Mouse (Mus musculus): ENCODE measurements around the gene Cdca3. TPM values are rescaled to one million over a fixed set of nuclear protein-coding genes. Genes with fewer than 3 reads are reported as not detected.

Gene Cdca3
- 2.5 TPM for polyA plus RNA-seq (2017; shearing (Covaris generic))

GRCm38 (mm10) chr6:124828868-124829798, at the start of gene Cdca3, which contains the start of gene Usp5:
TSS of gene Cdca3 (plus strand) at chr6:124829547.
TSS of gene Usp5 (minus strand) at chr6:124829484.

GRCm38 (mm10) chr6:124808358-124809012, 20.9 kb upstream of the Cdca3 start, which contains the start of gene Spsb2:
TSS of gene Spsb2 (plus strand) at chr6:124808661.

GRCm38 (mm10) chr6:124813933-124814332, 15.4 kb upstream of the Cdca3 start, which contains the start of gene Tpi1:
TSS of gene Tpi1 (minus strand) at chr6:124814296.

GRCm38 (mm10) chr6:124840241-124841167, 11.2 kb downstream of the Cdca3 start, which contains the start of gene Gnb3:
TSS of gene Gnb3 (minus strand) at chr6:124840275.

DNA sequence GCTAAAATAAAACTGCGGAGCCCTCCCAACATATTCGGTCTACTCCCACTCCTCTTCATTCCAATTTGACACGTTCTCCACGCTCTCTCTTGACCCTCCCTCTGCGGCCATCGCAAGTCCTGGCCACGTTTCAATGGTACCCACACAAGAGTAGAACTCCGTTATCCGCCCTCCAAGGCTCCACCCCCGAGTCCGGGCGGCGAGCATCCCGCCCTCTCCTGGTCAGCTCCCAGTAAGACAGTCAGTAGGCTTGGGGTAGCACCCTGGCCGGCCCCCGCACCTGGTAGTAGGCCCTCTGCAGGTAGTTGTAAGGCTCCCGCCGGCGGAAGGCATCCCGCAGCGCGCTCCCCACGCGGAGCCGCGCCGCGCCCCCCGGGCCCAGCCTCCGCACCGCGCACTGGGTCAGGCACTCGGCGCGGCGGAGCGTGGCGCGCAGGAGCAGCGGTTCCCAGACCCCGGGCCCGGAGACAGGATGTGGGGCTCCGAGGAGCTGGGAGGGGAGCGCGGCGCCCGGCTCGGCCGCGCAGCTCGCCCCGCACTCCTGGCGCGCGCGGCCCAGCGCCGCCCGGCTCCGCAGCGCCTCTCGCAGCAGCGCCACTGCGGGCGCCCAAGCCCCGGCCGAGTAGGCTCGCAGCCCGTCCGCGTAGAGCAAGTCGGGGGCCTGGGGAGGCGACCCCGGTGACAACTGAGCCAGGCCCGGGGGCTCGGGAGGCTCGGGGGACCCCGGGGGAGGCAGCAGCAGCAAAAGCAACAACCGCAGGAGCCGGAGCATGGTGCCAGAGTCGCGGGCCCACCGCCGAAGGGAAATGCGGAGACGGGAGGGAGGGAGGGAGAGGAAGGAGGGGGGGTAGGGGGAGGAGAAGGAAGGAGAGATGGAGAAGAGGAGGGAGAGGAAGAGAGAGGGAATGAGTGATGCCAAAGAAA, 27.8 kb downstream of the Cdca3 start, which contains the start of gene P3h3:
P3h3 (minus strand) TSS at position 837 of the 924 bp plus-strand sequence.

GRCm38 (mm10) chr6:124863658-124864298, 34.4 kb downstream of the Cdca3 start, which contains the start of gene Gpr162:
TSS of gene Gpr162 (minus strand) at chr6:124863983.

Other genes with a start within 250 kb of the Cdca3 start
- gene C1s2, start 193.5 kb upstream of the Cdca3 start, polyA plus RNA-seq (2017; shearing (Covaris generic)) = not detected
- 27.3 TPM for gene Lpcat3, start 166.5 kb upstream of the Cdca3 start, polyA plus RNA-seq (2017; shearing (Covaris generic))
- gene Emg1, start 117.4 kb upstream of the Cdca3 start, polyA plus RNA-seq (2017; shearing (Covaris generic)) = 299 TPM
- gene Phb2, start 117.2 kb upstream of the Cdca3 start, polyA plus RNA-seq (2017; shearing (Covaris generic)) = 137 TPM
- 230 TPM for gene Ptpn6, start 90.8 kb upstream of the Cdca3 start, polyA plus RNA-seq (2017; shearing (Covaris generic))
- gene Grcc10, start 88.2 kb upstream of the Cdca3 start, polyA plus RNA-seq (2017; shearing (Covaris generic)) = 313 TPM
- gene Gm45234, start 73.5 kb upstream of the Cdca3 start, polyA plus RNA-seq (2017; shearing (Covaris generic)) = 0.44 TPM
- gene Atn1, start 73.0 kb upstream of the Cdca3 start, polyA plus RNA-seq (2017; shearing (Covaris generic)) = 21.5 TPM
- 4.5 TPM for gene Eno2, start 59.9 kb upstream of the Cdca3 start, polyA plus RNA-seq (2017; shearing (Covaris generic))
- gene Lrrc23, start 49.8 kb upstream of the Cdca3 start, polyA plus RNA-seq (2017; shearing (Covaris generic)) = 3.9 TPM
- 3.3 TPM for gene Spsb2, start 20.9 kb upstream of the Cdca3 start, polyA plus RNA-seq (2017; shearing (Covaris generic))
- gene Tpi1, start 15.3 kb upstream of the Cdca3 start, polyA plus RNA-seq (2017; shearing (Covaris generic)) = 109 TPM
- gene Usp5, start 63 bp upstream of the Cdca3 start, polyA plus RNA-seq (2017; shearing (Covaris generic)) = 69.3 TPM
- gene Gnb3, start 10.7 kb downstream of the Cdca3 start, polyA plus RNA-seq (2017; shearing (Covaris generic)) = not detected
- gene P3h3, start 28.2 kb downstream of the Cdca3 start, polyA plus RNA-seq (2017; shearing (Covaris generic)) = not detected
- gene Gpr162, start 34.4 kb downstream of the Cdca3 start, polyA plus RNA-seq (2017; shearing (Covaris generic)) = not detected
- 653 TPM for gene Cd4, start 58.7 kb downstream of the Cdca3 start, polyA plus RNA-seq (2017; shearing (Covaris generic))
- gene Lag3, start 82.2 kb downstream of the Cdca3 start, polyA plus RNA-seq (2017; shearing (Covaris generic)) = 0.87 TPM
- 4.7 TPM for gene Ptms, start 90.6 kb downstream of the Cdca3 start, polyA plus RNA-seq (2017; shearing (Covaris generic))
- 116 TPM for gene Mlf2, start 101.8 kb downstream of the Cdca3 start, polyA plus RNA-seq (2017; shearing (Covaris generic))
- 39.3 TPM for gene Cops7a, start 136.0 kb downstream of the Cdca3 start, polyA plus RNA-seq (2017; shearing (Covaris generic))
- 0.96 TPM for gene Pianp, start 167.1 kb downstream of the Cdca3 start, polyA plus RNA-seq (2017; shearing (Covaris generic))
- gene Zfp384, start 179.6 kb downstream of the Cdca3 start, polyA plus RNA-seq (2017; shearing (Covaris generic)) = 60.2 TPM
- gene Ing4, start 210.2 kb downstream of the Cdca3 start, polyA plus RNA-seq (2017; shearing (Covaris generic)) = 54.7 TPM
- gene Acrbp, start 220.1 kb downstream of the Cdca3 start, polyA plus RNA-seq (2017; shearing (Covaris generic)) = 6.5 TPM
- gene Lpar5, start 238.4 kb downstream of the Cdca3 start, polyA plus RNA-seq (2017; shearing (Covaris generic)) = 10.5 TPM